Mouse (Mus musculus) right cerebral cortex, adult 18-20 months (tissue): Measurements from ENCODE around the gene Col8a1.

Source experiments
- DNase-seq: peaks from one replicate; pipeline ENCODE4 v3.0.0; 2022; ENCODE audit warnings: mixed read lengths

Gene Col8a1

GRCm38 (mm10) chr16:57671637-57672036 lies 82.9 kb downstream of the Col8a1 start:
- no peak for DNase-seq

DNA sequence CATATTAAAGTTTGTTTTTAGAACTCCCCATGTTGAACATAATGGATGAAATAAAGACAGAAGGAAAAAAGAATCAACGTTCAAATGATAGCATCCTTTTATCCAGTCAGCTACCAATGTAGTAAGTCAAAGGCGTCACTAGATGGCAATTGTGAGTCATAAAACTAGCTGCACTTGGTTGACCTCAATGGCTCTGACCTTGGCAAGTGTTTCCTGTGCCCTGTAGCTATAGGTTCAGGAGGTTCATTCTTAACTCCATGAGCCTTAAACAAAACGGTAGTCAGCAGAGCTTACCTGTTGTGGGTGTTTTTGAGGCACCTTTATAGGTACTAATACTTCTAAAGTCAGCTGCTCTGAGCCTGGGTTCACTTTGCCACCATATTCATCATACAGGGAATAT lies 85.2 kb downstream of the Col8a1 start:
- peak; percentile 5 for DNase-seq

- no peak for DNase-seq
Measured at GRCm38 (mm10) chr16:57662661-57663060, 91.9 kb downstream of the Col8a1 start.

GRCm38 (mm10) chr16:57649888-57650287 lies 104.6 kb downstream of the Col8a1 start:
- DNase-seq: no peak

- no peak for DNase-seq
Measured at GRCm38 (mm10) chr16:57641346-57641885, 113.1 kb downstream of the Col8a1 start.

DNA sequence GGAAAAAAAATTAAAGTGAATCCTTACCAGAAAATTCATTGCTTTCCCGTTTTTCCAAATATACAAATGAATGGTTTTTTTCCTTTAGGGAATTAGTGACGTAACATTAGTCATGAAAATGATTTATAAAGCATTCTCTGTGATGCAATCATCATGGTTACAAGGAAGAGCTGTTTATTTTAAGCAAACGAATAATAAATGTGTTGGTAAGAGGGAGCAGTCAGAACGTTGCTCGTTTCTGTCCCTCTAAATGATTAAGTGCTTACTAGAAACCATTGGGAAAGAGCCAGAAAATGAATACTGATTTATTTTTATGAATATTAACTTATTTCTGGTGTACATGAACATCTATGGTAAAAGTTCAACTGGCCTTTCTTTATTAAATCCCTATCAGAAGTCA lies 119.8 kb downstream of the Col8a1 start:
- DNase-seq: no peak

DNA sequence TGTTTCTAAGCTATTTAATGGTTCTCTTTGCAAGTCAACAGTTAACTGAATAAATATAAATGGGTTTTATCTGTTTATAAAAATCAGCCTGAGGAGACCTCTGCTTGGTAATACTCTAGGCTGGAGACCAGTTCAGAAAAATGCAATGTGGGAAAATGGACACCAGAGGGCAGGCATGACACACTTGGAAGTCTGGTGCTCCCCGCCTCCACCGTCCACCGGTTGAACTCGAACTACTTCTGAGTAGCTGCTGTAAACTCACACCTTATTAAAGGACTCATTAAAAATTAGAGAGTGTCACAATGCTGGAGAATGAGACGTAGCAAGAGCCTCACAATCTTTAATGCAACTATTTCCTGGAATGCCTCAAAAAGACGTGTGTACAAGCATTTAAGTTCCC lies 120.3 kb downstream of the Col8a1 start:
- peak; percentile 73 for DNase-seq

GRCm38 (mm10) chr16:57611768-57612167 lies 142.8 kb downstream of the Col8a1 start:
- DNase-seq: peak; percentile 28

DNA sequence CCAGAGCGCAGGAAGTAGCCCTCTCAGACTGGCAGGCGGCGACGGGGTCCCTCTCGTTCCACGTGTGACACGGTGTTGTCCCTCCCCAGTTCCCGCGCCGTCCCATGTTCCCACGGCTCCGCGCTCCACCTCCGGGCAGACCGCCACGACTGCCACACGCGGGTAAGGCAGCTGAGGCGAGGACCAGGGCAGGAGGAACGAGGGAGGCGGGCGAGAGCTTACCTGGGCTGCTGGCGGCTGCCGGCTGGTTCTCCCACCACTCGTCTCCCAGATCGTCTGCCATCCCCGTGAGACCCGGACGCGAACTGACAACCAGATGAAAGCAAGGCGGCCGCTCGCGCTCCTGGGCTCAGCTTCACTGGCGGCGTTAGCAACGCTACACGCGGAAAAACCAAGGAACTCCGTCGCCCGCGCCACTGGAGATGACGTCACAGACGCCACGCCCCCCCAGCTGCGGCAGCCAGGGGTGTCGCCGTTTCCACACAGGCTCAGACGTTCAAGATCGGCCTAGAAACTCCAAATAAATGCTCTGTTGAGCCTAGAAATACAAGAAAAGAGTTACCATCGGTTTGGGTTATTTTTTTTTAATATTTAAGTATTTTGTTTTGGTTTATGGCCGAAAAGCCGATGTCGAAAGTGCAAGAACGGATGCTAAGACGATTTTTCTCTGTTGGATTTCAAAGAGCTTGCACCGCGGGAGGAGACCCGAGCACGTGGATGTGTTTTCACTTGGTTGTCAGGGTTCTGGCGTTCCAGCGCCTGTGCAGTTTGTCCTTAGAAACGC lies 147.9 kb downstream of the Col8a1 start, which contains the start of gene Cmss1:
Gene Cmss1 (minus strand): TSS at position 421 of the 784 bp plus-strand sequence.
- peak; percentile 79 for DNase-seq

DNA sequence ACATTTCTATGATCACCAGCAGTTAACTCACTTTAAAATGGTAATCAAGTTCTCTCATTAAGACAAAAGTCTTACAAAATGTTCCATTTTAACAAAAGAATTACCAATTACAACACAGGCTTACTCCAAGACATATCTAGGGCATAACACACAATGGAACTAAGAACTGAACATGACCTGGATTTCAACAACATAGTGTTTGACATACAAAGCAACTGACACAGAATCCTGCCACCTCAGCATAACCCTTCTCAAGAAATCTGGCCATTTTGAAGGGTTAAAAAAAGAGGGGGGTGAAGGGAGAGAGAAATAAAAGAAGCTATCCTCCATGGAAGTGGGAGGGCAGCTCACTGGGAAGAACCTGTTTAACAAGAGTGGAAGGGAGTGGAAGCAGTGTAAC lies 153.5 kb downstream of the Col8a1 start:
- no peak for DNase-seq

- peak; percentile 4 for DNase-seq
Measured at GRCm38 (mm10) chr16:57597295-57597957, 157.1 kb downstream of the Col8a1 start.

DNA sequence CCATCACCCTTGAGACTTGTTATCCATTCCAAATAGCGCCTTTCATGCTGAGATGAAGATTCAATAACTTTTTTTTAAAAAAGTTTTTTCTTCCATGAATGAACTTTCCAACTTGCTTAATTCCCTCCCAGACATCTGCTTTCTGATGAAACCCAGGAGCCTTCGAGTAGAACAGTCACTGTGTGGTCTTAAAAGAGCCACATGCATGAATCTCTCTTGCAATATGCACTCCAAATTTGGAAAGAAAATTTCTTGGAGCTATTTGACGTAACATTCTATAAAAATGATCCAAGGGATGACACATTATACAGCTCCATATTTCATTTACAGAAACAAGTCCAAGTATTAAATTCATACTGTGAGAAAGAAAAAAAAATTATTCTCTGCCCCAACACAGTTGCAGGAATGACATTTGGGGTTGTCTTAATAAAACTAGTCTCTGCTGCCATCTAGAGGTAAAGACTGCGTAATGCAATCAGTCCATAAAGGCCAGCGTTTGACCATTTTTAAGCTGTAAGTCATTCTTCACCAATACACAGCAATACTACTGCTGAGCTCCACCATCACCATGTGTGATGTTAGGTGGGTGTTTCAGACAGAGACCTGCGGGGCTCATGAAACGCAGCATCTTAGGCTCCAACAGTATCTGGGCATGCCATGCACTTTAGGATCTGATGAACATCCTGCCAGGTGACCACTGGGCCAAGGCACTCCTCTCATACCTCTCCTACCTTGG lies 160.9 kb downstream of the Col8a1 start:
- peak; percentile 14 for DNase-seq

GRCm38 (mm10) chr16:57585201-57585600 lies 169.3 kb downstream of the Col8a1 start:
- DNase-seq: no peak

DNA sequence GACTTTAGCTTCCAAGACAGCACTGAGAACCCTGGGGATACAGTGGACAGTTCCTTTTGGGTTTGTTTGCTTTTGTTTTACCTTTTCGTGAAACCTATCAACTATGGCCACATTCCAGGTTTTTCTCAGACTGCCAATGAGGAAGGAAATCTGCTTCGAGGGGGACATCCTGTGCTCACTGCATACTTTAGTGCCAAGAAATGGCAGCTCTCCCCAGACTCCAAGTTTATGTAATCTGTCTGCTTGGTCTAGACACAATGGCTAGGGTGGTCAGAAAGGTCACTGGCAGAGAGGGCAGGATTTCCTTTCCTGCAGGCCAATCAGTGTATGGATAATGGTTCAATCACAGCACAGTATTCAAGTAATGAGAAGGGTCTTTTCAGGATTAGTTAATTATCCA lies 172.5 kb downstream of the Col8a1 start:
- no peak for DNase-seq

DNA sequence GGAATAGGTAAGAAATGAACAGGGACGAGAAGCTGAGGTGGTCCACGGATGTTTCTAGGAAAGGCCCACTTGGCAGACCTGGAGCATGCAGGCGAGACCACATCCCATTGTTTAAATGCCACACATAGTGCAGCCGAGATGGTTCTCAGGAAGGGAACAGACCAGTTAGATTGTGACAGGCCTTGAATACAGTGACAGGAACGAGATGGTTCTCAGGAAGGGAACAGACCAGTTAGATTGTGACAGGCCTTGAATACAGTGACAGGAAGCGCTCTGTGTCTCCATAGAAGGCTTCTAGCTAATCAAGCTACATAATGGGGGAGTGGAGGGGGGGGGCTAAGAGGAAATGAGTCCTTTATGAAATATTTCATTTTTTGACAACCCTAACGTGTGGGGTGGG lies 174.5 kb downstream of the Col8a1 start:
- DNase-seq: no peak

GRCm38 (mm10) chr16:57577519-57577918 lies 177.0 kb downstream of the Col8a1 start:
- DNase-seq: no peak

DNA sequence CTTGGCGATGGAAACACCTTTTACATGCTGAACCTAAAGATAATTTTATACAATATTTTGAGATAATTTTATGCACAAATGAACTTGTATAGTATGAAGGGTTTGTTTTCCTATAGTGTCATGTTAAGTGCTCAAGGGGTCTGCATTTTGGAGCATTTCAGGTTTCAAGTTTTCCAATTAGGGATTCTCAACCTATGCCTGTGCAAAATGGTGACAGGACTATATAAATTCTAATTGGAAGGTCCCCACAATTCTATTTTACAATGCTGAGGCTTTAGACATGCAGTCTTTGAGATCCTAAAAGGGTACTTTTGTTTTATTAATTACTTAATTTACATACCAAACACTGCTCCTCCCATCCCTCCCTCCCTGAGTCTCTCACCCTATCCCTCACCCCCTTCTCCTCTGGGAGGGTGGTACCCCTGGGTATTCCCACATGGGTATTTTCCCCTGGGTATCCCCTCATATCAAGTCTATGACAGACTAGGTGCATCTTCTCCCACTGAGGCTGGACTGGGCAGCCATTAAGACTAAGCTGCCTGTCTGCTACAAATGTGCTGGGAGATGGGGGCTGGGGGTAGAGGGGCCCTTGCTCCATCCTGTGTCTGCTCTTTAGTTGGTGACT lies 178.7 kb downstream of the Col8a1 start:
- DNase-seq: no peak
